Mouse (Mus musculus): ENCODE results near the gene Dcakd.

- no peak for TF ChIP-seq POLR2A (IDR thresholded peaks at IDR 0.05; ENCODE audit: borderline replicate concordance, insufficient read depth, low read length)
- no peak for TF ChIP-seq CTCF (IDR thresholded peaks at IDR 0.05; ENCODE audit: borderline replicate concordance, insufficient read depth, low read depth, low read length)
Measured at GRCm38 (mm10) chr11:102963855-102964546, 64.1 kb downstream of the Dcakd start.

All from cerebellum, adult 2 months (tissue).